Mouse (Mus musculus): ENCODE results near the gene Vmn1r39.

DNA sequence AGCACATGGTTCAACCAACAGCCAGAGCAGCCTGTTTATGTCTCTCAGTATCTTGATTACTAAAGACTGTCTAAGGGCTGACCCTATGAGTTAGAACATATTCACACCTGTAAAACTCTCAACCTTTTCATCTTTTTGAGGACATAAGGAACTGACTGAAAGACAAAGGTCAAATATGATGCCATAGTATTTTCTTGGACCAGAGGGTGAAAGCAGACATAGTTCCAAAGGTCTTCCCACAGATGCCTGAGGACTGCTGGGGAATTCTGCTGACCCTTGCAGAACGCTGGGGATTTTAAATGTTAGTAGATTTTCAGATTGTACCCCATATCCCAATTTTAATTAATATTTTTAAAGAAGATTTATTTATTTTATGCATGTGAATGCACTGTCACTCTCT is 47.9 kb upstream of the Vmn1r39 start:
- TF ChIP-seq CTCF (IDR thresholded peaks at IDR 0.05) (no peak), POLR2A (IDR thresholded peaks at IDR 0.05; ENCODE audit: insufficient read depth, low read depth, low read length) (no peak)
